Mouse (Mus musculus): ENCODE data around the gene Smr3a. TPM values are rescaled to one million over a fixed set of nuclear protein-coding genes. Genes with fewer than 3 reads are reported as not detected.

The Smr3a gene
- total RNA-seq (2021), result not detected
- long read RNA-seq, experiment 1, result 0 reads
- long read RNA-seq, experiment 2, result 0 reads

- intact Hi-C loops (cut with DNase I), result no loop called here
- DNase-seq, result no peak
Observed at GRCm38 (mm10) chr5:88002249-88002648, at the start of gene Smr3a. TSS of gene Smr3a (plus strand) at chr5:88002549.

GRCm38 (mm10) chr5:87969201-87969600 lies 33.1 kb upstream of the Smr3a start, which contains the start of the genes 2310003L06Rik and Gm28434:
TSS of gene 2310003L06Rik (plus strand) at chr5:87969459.
TSS of gene Gm28434 (plus strand) at chr5:87969517.
- no peak for DNase-seq
- intact Hi-C loops (cut with DNase I), result no loop called here

GRCm38 (mm10) chr5:87979139-87979538 lies 23.2 kb upstream of the Smr3a start, which contains the start of gene Cabs1:
TSS of gene Cabs1 (plus strand) at chr5:87979439.
- intact Hi-C loops (cut with DNase I), result no loop called here
- no peak for DNase-seq

- intact Hi-C loops (cut with DNase I), result no loop called here
- no peak for DNase-seq
Observed at GRCm38 (mm10) chr5:87982468-87983214, 19.7 kb upstream of the Smr3a start.

- intact Hi-C loops (cut with DNase I), result no loop called here
- no peak for DNase-seq
Observed at GRCm38 (mm10) chr5:88005241-88005640, 2.9 kb downstream of the Smr3a start.

Other genes starting within 250 kb of the Smr3a start
- gene Csn1s2a, start 228.0 kb upstream of the Smr3a start, total RNA-seq (2021), result not detected
- gene Csn1s2b, start 194.5 kb upstream of the Smr3a start, total RNA-seq (2021), result not detected
- gene Prr27, start 176.9 kb upstream of the Smr3a start, total RNA-seq (2021), result not detected
- not detected for gene Odam, start 117.5 kb upstream of the Smr3a start, total RNA-seq (2021)
- not detected for gene Csn3, start 77.0 kb upstream of the Smr3a start, total RNA-seq (2021)
- gene 2310003L06Rik, start 33.1 kb upstream of the Smr3a start, total RNA-seq (2021), result not detected
- gene Gm28434, start 33.0 kb upstream of the Smr3a start, total RNA-seq (2021), result not detected
- not detected for gene Cabs1, start 23.1 kb upstream of the Smr3a start, total RNA-seq (2021)
- not detected for gene Smr2, start 84.0 kb downstream of the Smr3a start, total RNA-seq (2021)
- gene Gm11116, start 109.0 kb downstream of the Smr3a start, total RNA-seq (2021), result not detected
- gene Gm11115, start 151.6 kb downstream of the Smr3a start, total RNA-seq (2021), result not detected